Mouse (Mus musculus): ENCODE results near the gene Gm1113.

Gm1113 gene

GRCm38 (mm10) chr9:35533266-35533665 is 15.2 kb upstream of the Gm1113 start:
- in situ Hi-C loops (cut with MboI, MseI): loop anchor here (5.0 to 25.0 kb wide), 4 partner anchors 121 to 521 kb away; no protein-coding TSS in a partner anchor

- in situ Hi-C loops (cut with MboI, MseI): loop anchor here (5.0 to 25.0 kb wide), 5 partner anchors 117 to 1025 kb away; no protein-coding TSS in a partner anchor
Measured at GRCm38 (mm10) chr9:35529796-35530195, 11.7 kb upstream of the Gm1113 start.

GRCm38 (mm10) chr9:35529141-35529540 is 11.1 kb upstream of the Gm1113 start:
- in situ Hi-C loops (cut with MboI, MseI): loop anchor here in 1 of 2 experiments (10.0 to 25.0 kb wide), 2 partner anchors 517 to 1024 kb away; no protein-coding TSS in a partner anchor

GRCm38 (mm10) chr9:35523941-35524411 is 5.9 kb upstream of the Gm1113 start:
- in situ Hi-C loops (cut with MboI, MseI): loop anchor here in 1 of 2 experiments (10.0 kb wide), 1 partner anchor 1019 kb away; no protein-coding TSS in a partner anchor

GRCm38 (mm10) chr9:35523541-35523940 is 5.5 kb upstream of the Gm1113 start:
- in situ Hi-C loops (cut with MboI, MseI): loop anchor here in 1 of 2 experiments (10.0 kb wide), 1 partner anchor 1019 kb away; no protein-coding TSS in a partner anchor

- in situ Hi-C loops (cut with MboI, MseI): loop anchor here in 1 of 2 experiments (10.0 kb wide), 1 partner anchor 1018 kb away; no protein-coding TSS in a partner anchor
Measured at GRCm38 (mm10) chr9:35522821-35523515, 4.9 kb upstream of the Gm1113 start.

GRCm38 (mm10) chr9:35522241-35522640 is 4.2 kb upstream of the Gm1113 start:
- in situ Hi-C loops (cut with MboI, MseI): loop anchor here in 1 of 2 experiments (10.0 kb wide), 1 partner anchor 1017 kb away; no protein-coding TSS in a partner anchor

GRCm38 (mm10) chr9:35520631-35521348 is 2.7 kb upstream of the Gm1113 start:
- in situ Hi-C loops (cut with MboI, MseI): loop anchor here in 1 of 2 experiments (10.0 kb wide), 1 partner anchor 1016 kb away; no protein-coding TSS in a partner anchor

GRCm38 (mm10) chr9:35516711-35517110 is 1.4 kb downstream of the Gm1113 start:
- in situ Hi-C loops (cut with MboI, MseI): no loop called here

- in situ Hi-C loops (cut with MboI, MseI): no loop called here
Measured at GRCm38 (mm10) chr9:35516182-35516581, 1.9 kb downstream of the Gm1113 start.

GRCm38 (mm10) chr9:35513900-35514299 is 4.2 kb downstream of the Gm1113 start:
- in situ Hi-C loops (cut with MboI, MseI): no loop called here

GRCm38 (mm10) chr9:35508234-35508633 is 9.8 kb downstream of the Gm1113 start:
- in situ Hi-C loops (cut with MboI, MseI): no loop called here

- in situ Hi-C loops (cut with MboI, MseI): no loop called here
Measured at GRCm38 (mm10) chr9:35502361-35503000, 15.6 kb downstream of the Gm1113 start.

GRCm38 (mm10) chr9:35499946-35500345 is 18.1 kb downstream of the Gm1113 start:
- in situ Hi-C loops (cut with MboI, MseI): no loop called here

- in situ Hi-C loops (cut with MboI, MseI): no loop called here
Measured at GRCm38 (mm10) chr9:35495471-35495870, 22.6 kb downstream of the Gm1113 start.

- in situ Hi-C loops (cut with MboI, MseI): no loop called here
Measured at GRCm38 (mm10) chr9:35494937-35495336, 23.1 kb downstream of the Gm1113 start.

GRCm38 (mm10) chr9:35493733-35494092 is 24.4 kb downstream of the Gm1113 start:
- in situ Hi-C loops (cut with MboI, MseI): no loop called here

GRCm38 (mm10) chr9:35493033-35493732 is 24.9 kb downstream of the Gm1113 start:
- in situ Hi-C loops (cut with MboI, MseI): no loop called here

GRCm38 (mm10) chr9:35491109-35491866 is 26.8 kb downstream of the Gm1113 start:
- in situ Hi-C loops (cut with MboI, MseI): no loop called here

- in situ Hi-C loops (cut with MboI, MseI): no loop called here
Measured at GRCm38 (mm10) chr9:35488496-35488895, 29.6 kb downstream of the Gm1113 start.
